Mouse (Mus musculus): ENCODE measurements at regions not wholly inside any gene's neighbourhood (a gene's known extent, or its start where the extent isn't known, plus 50 kb on each side); places are given as distances from the start of the nearest gene placed in this dataset.
"Not testable (repeated sequence)": the region's sequence is repeated elsewhere in the genome, so short reads cannot be mapped to it uniquely, and the experiment has no call there.

DNA sequence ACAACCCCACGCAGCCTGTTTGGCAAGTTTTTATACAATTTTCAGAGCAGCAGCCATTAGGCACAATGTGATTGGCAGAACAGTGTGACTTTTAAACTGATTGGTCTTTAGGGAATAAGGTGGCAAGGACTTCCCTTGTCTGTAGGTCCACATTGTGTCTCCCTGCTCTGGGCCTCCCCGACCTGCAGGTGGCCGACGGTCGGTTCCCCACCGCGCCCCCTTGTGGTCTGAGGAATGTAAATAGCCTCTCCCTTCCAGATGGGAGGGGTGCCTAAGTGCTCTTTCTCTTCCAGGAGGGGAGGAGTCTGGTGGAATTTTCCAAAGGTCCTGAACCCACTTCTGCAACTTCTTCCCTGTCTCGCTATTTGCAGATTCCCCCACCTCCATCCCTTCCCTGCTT, 52.5 kb upstream of the Prr5 start:
- peaks cover 46% of the 10 kb centered on the region for H3K27me3 ChIP-seq (ENCODE audit: insufficient read depth, poor library complexity, severe bottlenecking)
- peaks cover 41% of the 10 kb centered on the region for H3K4me1 ChIP-seq (replicated peaks)
- 16% methylated on average over 8 of the region's 8 CpGs for WGBS
- peaks cover 10% of the 10 kb centered on the region for H3K9me3 ChIP-seq
- not testable (repeated sequence) for H3K36me3 ChIP-seq, H3K4me3 ChIP-seq, H3K27ac ChIP-seq
- peak; percentile 65 for DNase-seq (ENCODE audit: low spot score)

DNA sequence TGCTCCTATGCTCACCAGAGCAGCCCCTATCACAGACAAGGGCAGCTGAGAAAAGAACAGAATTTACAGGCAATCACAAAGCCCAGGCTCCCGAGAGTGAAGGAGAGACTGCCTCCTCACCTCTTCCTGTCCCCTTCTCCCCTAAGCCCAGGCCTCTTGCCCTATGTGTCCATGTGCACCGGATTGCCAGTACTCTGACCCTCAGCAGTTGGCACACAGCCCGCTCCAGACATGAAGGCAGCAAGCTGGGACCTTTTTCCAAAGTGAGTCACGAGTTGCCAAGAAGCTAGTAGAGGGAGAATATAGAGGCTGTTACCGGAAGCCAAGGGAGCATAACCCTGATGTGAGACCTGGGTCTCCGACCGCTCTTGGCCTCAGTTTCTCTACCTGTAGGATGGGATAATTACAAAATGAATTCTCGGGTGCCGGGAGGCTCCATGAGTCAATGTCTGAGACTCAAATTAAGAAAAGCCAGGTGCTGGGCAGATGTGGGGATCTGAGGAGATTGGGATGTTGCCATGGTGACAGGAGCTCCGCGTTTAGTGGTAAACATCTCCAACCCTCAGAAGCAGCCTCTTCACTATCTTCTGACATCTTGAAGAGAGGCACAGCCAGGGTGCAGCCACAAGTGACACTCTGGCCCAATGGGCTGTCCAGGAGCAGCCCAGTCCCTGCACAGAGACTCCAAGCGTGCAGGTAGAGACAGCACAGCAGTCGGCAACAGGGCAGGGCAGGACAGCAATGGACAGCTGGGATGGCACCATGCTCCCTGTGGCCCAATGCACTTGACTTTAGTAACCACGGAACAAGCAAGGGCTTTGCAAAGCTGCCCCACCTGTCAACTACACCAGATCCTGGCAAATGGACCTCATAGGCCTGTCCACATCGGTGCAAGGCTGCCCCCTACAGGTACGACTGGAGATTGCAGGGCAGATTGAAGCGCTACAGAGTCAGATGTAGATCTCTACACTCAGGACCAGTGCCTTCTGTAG, 55.6 kb upstream of the Prr5 start:
- WGBS, result 55% methylated on average over 17 of the region's 17 CpGs
- Histone ChIP-seq H3K4me1 (replicated peaks) (peaks cover 53% of the 10 kb centered on the region), H3K27me3 (ENCODE audit: insufficient read depth, poor library complexity, severe bottlenecking) (peaks cover 34% of the 10 kb centered on the region), H3K36me3 (no peaks in the 10 kb centered on the region), H3K4me3 (no peak overlapping the region), H3K9me3 (no peaks in the 10 kb centered on the region), H3K27ac (peak overlapping the region; percentile 69)
- DNase-seq (ENCODE audit: low spot score), result peak; percentile 91

DNA sequence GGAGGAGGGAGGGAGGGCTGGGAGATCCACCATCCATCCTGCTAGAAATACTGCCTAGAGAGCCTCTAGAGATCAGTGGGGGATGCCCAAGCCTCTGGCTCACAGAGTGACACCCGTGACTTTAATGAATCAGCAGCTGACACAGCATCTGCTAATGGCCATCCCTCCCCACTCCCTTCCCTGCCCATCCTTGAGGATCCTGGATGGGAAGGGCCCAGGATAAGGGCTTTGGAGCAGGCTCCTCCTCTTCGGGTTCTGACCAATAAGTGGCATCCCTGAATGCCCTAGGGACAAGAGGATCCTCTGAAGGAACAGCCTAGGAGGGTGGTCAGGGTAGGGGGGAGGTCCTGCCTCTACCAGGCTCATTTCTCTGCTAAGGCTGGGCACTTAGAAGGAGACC, 55.3 kb upstream of the Rtl6 start:
- H3K27ac ChIP-seq, result peak overlapping the region; percentile 69
- WGBS, result 16% methylated on average over 2 of the region's 2 CpGs

DNA sequence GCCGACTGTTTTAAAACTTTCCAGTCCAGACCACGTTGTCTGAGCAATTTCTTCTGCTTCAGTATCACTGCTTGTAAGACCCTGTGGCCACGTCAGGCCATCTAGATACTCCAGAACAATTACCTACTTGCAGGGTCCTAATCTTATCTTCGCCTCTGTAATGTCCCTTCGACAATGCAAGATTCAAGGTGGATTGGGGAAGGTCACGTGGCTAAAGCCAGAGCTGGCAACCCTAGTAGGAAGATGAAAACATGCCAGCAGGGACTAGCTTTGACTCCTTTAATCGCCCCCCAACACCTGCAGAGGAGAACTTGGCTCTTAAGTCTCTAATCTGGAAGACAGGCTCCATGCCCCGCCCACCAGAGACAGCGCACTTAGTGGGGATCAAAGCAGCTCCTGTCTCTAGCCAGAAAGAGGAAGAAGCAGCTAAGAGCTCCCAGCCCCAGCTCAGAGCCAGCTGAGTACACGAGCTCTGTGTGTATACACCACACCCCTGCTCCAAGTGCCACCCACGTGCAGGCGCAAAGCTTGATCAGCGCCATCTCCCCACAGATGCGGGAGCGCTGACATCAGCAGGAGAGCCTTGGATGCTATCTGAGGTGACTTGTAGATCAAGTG, 52.3 kb upstream of the Rtl6 start:
- Histone ChIP-seq H3K4me3 (no peak overlapping the region), H3K27me3 (ENCODE audit: insufficient read depth, poor library complexity, severe bottlenecking) (peaks cover 17% of the 10 kb centered on the region), H3K36me3 (no peaks in the 10 kb centered on the region), H3K4me1 (replicated peaks) (peaks cover 41% of the 10 kb centered on the region), H3K9me3 (peaks cover 11% of the 10 kb centered on the region), H3K27ac (no peak overlapping the region; the same call in 1 of the 2 replicates)
- WGBS, result 70% methylated on average over 15 of the region's 15 CpGs
- no peak for DNase-seq (ENCODE audit: low spot score)

More for the DNA sequence above, 55.3 kb upstream of the Rtl6 start:
- H3K36me3 ChIP-seq, result no peaks in the 10 kb centered on the region
- DNase-seq (ENCODE audit: low spot score), result no peak
- no peak overlapping the region for H3K4me3 ChIP-seq
- H3K9me3 ChIP-seq, result no peaks in the 10 kb centered on the region
- H3K27me3 ChIP-seq (ENCODE audit: insufficient read depth, poor library complexity, severe bottlenecking), result peaks cover 34% of the 10 kb centered on the region
- peaks cover 53% of the 10 kb centered on the region for H3K4me1 ChIP-seq (replicated peaks)

DNA sequence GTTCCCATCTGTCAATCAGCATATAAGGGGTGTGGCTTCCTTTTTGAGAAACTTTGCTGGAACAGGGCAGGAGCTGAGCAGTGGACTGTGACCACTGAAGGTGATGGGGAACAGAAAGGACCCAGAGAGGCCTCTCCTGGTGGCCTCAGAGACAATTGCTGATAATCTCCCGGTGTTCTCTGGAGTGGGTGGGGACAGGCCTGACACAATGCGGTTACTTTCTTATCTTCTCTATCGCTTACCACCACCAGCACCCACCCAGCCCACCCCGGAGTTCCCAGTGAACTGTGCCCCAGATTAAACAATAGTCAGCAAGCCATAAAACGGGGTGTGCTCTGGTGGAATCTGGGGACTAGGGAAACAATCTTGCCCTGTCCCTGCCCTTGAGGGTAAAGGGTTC, 51.4 kb upstream of the Rtl6 start:
- DNase-seq (ENCODE audit: low spot score), result no peak
- H3K27ac ChIP-seq, result no peak overlapping the region
- peaks cover 11% of the 10 kb centered on the region; the same call in 1 of the 2 replicates for H3K27me3 ChIP-seq (ENCODE audit: insufficient read depth, poor library complexity, severe bottlenecking)
- no peaks in the 10 kb centered on the region for H3K36me3 ChIP-seq
- WGBS, result 87% methylated on average over 5 of the region's 5 CpGs
- peaks cover 40% of the 10 kb centered on the region for H3K4me1 ChIP-seq (replicated peaks)
- peaks cover 11% of the 10 kb centered on the region for H3K9me3 ChIP-seq
- H3K4me3 ChIP-seq, result no peak overlapping the region

Measured in hindbrain, embryonic 10.5 days (tissue).